Mouse (Mus musculus): ENCODE results near the gene Lars2.
A peak's percentile ranks its signal among the peaks of the same experiment; 100 is the strongest.

Lars2 gene

DNA sequence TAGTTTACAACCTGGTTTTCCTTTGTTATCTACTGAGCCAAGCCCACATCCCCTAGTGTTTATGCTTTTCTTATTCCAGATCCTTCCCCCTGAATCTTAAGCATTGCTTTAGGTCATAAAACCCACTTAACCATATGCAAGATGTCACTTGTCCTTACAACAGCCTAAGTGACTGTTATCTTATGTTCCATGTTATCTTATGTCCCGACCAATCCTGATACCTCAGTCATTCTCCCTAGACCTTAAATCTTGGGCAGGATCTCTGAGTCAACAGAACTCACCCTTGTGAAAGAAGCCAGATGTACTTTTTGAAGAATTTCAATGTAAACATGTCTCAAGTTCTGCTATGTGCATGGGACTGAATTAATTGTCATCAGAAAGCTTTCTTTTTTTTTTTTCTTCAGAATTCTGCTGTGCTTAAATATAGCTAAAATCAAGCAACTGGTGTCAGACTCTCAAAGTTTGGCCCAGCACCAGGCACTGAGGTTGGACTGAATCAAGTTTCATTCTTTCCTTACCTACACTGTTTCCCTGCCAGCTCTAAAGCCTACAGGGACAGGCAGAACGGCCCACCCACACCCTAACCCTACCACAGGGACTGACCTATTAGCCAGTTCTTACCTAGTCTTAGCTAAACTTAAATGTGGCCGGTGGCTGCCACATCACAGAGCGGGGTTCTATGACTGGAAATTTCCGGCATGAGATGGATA lies 24.6 kb downstream of the Lars2 start:
- DNase-seq (ENCODE audit: low spot score in 2 of 2), result no peak

DNA sequence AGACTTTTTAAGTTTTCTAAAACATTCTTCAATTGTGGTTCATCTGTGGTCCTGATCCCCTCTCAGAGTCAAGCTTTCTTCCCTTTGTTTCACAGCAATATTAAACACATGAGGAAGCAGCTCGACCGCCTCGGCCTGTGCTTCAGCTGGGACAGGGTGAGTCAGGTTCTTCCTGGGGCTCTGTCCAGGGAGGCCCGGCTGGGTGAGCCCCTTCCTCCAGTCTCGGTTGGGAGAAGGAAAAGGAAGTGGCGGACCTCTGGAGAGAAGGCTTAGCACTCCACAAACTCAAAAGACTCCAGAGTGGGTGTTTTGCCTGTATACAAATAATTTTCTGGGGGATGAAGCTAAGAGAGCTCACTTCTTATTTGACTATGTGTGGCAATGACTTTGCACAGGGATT lies 28.1 kb downstream of the Lars2 start:
- no peak for DNase-seq (ENCODE audit: low spot score in 2 of 2)

DNA sequence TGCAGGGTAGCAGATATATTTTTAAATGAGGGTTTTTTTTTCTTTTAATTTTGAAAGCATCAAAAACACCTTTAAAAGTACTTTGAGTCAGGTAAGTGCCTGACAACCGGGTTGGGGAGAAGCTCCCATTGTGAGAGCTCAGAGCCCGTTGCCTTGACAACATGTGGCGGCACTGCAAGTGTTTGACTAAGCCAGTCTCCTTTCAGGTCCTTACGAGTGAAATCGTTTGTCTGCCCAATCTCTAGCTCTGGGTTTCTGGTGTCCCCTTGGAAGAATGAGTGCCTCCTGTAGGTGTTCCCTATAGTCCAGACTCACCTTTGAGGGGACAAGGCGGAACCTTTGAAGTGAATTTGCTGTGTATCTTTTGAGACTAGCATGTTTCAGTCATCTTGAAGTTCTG lies 31.0 kb downstream of the Lars2 start:
- DNase-seq (ENCODE audit: low spot score in 2 of 2), result no peak

DNA sequence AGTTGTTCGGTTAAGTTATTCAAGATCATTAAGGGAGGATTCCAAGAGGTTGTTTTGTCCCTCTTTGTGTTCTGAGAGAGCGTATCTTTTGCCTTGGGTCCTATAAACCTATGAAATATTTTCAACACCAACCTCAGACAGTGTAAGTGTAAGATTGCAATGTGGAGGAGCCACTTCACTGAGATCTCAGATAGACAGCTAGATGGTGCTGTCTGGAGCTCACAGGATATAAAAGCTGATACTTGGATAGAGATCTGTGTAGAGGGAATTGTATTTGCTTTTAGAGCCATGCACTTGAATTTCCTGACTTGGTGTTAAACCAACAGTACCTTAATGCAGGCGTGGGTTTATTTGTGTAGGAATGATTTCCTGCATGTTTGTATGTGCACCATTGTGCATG lies 35.5 kb downstream of the Lars2 start:
- no peak for DNase-seq (ENCODE audit: low spot score in 2 of 2)

DNA sequence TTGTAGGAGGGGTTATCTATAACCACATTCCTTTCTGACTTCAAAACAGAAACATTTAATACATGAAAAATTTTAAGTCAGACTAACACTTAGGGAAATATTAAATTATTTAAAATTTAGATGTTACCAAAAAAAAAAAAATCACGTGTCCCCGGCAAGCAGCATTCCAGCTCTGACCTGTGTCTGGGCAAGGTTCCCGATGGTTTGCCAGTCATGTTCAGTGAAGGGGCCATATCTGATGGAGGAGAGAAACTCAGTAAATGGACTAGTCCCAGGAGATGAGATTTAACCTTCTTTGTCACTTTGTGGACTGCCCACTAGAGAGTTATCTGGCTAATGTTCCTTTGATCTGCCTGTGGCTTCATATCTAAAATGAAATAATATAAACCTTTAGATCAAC lies 36.3 kb downstream of the Lars2 start:
- no peak for DNase-seq (ENCODE audit: low spot score in 2 of 2)

DNA sequence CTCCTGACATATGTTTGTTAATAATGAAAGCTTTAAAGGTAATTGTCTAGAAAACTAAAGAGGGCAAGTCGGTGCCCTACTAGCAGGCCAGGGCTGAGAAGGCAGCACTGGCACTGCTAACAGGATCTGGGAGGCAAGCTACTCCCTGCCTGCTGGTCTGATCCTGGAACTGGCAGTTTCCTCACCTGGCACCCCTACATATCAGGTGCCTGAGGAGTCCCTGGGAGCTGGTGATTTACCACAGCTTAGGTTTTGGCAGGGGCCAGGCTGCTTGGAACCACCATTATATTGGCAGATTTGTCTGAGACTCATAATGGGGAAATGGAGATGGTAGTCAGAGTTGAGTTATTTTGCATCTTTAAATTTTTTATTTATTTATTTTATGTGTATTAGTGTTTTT lies 38.5 kb downstream of the Lars2 start:
- no peak for DNase-seq (ENCODE audit: low spot score in 2 of 2)

DNA sequence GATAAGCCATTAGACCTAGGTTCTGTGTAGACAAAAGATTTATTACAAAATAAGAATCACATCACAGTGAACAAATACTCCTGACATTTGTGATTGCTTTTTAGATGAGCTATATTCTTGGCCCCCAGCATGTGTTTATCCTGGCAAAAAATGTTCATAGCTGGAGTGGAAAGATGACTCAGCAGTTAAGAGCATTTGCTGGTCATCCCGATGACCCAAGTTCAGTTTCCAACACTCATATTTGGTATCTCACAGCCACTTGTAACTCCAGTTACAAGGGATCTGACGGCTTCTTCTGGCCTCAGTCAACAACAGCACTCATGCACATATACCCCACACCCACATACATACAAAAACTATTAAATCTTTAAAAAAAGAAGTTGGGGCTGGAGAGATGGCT lies 42.0 kb downstream of the Lars2 start:
- DNase-seq (ENCODE audit: low spot score in 2 of 2), result no peak

DNA sequence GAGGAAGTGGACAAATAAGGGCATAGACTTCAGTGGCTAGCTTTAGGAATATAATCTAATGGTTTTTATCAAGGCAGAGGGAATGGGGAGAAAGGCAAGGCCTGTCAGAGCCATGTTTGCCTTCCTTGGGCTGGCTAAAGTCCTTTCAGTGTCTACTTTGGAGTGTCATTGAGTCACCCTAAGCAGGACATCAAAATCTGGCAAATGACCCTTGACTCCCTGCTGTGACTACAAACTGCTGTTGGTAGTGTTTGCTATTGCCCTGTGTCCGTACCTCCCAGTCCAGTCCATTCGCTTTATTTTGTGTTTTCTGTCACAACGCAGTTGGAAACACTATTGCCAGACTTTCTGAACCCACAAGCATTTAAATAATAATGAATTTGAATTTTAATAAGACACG lies 63.1 kb downstream of the Lars2 start:
- DNase-seq (ENCODE audit: low spot score in 2 of 2), result no peak

DNA sequence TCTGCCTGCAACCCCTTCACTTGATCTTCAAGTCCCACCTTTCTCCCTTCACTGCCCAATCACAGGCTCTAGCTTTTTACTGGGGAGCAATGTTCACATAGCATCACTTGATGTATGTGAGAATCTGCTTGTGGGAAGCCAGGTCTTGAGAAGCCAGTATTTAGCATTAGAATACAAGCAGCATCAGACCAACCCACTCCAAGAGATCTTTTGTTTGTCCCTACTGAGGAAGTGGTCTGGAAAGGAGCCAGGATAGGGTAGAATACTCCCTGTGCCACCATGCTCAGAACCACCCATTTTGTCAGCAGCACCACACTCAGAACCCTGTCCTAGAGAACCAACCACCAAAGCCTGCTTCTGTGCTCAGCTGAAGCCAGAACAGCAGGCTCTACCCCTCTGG lies 64.2 kb downstream of the Lars2 start:
- DNase-seq (ENCODE audit: low spot score in 2 of 2), result no peak

DNA sequence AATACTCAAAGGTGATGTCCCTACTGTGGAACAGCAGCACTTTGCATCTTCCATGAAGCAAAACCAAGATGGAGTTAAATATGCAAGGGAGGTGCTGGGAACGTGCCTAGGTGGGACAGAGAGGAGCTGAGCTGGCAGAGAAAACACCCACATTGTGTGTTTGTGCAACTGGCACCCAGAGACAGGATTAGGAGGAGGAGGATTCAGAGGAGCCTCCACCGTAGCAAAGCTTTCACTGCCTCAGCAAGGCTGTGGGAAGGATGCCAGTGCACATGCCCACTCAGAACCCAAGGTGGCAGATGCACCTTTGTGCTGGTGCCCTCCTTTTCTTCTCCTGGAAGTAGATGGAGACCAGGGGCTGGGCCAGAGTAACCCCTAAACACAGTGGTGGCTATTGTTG lies 71.5 kb downstream of the Lars2 start:
- no peak for DNase-seq (ENCODE audit: low spot score in 2 of 2)

DNA sequence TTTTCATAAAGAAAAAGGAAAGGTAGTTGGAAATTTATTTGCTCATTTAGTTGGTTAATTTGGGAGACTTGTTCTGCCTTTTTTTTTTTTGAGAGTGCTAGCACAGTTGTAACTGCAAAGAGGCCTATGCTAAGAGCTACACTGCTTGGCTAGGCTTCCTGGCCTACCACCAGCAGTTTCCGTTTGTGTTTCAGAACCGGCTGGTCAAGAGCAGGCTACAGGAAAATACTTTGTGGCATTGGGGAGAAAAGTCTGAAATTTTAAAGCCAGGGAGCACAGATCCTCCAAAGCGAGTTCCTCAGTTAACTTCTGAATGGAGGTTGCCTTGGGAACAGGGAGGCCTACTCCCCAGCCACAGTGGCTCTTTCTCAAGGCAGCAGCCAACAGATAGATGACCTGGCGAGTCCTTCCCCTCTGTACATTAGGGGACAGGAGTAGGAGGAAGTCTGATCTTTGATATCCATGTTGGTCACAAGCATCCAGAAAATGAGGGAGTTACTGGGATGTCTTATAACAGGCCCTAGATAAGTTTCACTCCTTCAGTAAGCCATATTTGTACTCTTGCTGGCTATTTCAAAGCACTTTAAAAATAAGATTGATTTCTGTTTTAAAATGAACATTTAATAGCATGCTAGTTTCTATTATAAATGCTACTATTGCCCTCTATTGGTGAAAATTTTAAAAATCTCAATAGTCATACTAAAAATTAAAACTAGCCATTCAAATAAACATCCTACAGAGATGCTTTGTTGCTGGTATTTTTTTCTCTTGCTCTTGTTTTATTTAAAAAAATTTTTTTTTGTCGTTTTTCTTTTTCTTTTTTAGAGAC lies 73.7 kb downstream of the Lars2 start:
- no peak for DNase-seq (ENCODE audit: low spot score in 2 of 2)

DNA sequence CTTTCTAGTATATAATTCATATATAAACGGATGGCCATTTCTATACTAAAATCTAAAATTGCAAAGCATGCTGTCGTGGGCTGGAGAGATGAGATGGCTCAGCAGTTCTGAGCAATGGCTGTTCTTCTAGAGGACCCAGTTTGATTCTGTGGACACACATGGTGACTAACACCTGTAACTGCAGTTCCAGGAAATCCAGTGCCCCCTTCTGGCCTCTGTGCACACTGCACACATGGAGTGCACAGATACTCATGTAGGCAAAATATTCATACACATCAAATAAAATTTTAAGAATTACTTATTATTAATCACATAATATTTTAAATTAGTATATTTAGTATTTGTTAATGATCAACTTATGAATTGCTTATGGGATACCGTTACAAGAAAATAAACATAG lies 80.4 kb downstream of the Lars2 start:
- peak; percentile 21 to 49 for DNase-seq (ENCODE audit: low spot score in 2 of 2)

DNA sequence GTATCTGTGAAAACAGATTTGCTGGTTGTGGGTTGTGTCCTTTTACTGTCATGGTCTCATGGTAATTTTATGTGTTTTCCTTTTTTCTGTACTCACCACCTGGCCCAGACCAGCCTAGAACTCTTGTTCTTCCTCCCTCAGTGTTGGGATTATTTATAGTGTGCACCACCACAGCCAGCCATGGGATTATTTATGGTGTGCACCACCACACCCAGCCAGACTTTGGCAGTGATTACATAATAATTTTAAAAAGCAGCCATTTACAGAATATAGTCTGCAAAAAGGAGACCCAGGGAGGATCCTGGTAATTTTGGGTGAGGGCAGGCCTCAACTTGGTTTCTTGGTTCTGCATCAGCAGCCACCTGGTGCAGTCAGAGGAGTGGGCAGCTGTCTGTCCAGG lies 81.9 kb downstream of the Lars2 start:
- DNase-seq (ENCODE audit: low spot score in 2 of 2), result no peak

DNA sequence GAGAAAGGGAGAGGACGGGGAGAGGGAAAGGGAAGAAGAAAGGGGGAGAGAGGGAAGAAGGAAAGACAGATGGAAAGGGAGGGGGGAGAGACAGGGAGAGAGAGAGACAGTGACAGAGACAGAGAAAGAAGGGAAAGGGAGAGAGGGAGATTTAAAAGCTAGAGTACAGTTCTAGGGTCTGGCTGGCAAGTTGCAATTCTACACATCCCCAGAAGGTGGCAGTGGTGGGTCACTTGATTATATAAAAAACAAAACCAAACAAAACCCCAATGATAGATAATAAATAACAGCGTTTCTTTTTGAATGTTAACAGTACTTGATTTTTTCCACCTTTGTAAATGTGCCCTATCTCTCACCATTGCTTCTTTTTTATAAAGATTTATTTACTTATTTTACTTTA lies 83.4 kb downstream of the Lars2 start:
- peak; percentile 52 to 69 for DNase-seq (ENCODE audit: low spot score in 2 of 2)

DNA sequence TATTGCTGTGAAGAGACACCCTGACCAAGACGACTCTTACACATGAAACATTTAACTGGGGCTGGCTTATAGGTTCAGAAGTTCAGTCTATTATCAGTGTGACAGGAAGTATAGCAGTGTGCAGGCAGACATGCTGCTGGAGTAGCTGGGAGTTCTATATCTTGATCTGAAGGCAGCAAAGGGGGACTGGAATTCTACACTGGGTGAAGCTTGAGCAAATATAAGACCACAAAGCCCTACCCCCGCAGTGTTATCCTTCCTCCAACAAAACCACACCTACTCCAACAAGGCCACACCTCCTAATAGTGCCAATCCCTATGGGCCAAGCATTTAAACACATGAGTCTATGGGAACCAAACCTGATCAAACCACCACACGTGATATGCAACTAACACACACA lies 85.0 kb downstream of the Lars2 start:
- DNase-seq (ENCODE audit: low spot score in 2 of 2), result no peak

DNA sequence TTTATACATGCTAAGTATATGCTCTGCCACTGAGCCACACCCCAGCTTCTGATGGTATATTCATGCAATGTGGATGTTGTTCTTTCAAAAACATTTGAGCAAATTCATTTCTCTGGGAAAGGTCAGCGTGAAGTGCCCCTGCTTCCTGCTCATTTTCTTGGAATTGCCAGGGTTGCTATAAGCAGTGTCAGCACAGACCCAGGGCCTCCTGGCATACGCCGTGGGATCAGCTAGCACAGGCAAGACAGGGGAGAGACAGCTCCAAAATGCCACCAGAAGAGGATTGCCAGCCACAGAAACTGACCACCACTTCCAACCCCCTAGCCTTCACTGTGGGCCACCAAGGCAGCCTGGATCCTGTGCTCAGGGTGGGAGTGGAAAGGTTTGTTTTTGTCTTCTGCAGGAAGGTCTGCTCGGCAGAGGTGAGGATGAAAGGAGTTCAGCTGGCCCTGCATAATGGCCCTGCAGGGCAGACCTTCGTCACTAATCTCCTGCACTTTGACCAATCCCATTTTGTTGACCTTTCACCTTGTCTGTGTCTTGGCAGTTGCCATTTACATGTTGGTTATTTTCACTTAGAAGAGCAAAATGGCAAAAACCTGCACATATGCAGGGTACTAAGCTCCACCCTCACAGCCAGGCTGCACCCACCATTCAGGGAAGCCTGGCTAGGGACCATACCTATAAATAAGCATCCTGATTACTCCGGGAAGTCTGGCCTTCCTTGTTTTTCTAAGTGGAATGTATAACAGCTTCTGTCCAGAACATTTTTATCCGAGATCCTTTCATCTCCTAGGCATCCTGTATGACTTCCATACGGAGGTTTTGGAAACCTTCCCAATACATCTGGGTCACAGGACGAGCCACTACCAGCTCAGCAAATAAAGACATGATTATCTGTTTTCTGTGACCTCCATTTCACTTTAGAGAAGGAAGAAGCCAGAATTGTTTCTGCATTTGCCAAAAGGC lies 90.2 kb downstream of the Lars2 start:
- no peak for DNase-seq (ENCODE audit: low spot score in 2 of 2)

DNA sequence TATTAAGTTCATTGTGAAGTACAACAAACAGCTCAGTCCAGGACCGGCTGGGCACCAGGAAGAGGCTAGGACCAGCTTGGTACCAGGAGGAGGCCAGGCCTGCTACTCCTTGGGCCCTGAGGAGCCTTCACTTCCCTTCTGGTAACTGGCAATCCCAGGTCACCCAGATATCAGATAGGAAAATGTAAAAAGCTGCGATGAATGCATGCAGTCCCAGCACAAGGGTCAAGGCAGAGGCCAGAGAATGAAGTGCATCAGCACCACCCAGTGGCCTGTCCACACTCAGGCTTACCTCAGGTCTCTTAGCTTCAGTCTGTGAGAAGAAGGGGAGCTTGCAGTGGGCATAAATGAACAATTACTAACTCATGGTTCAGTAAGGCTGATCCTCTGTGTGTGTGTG lies 90.9 kb downstream of the Lars2 start:
- DNase-seq (ENCODE audit: low spot score in 2 of 2), result no peak

DNA sequence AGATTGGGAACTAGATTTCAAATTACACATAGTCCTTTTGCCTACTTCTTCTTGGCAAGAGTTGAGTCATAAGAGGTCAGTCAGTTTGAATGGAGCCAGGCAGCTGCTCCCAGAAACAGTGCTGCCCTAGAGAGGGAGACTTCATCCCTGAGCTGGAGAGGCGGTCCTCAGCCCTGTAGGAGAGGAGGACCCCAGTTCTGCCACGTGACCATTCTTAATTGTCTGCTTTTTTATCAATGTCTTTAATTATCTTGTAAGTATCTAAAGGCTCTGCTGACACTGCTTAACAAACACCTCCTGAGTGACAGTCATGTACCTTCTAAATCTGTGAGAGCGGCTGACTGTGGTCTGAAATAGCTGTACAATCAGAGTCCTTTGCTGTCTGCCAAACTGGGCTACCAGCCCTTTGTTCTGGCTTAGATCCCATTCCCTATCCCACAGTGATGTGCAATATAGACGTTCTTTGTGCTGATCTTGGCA lies 100.5 kb downstream of the Lars2 start:
- DNase-seq (ENCODE audit: low spot score in 2 of 2), result no peak

DNA sequence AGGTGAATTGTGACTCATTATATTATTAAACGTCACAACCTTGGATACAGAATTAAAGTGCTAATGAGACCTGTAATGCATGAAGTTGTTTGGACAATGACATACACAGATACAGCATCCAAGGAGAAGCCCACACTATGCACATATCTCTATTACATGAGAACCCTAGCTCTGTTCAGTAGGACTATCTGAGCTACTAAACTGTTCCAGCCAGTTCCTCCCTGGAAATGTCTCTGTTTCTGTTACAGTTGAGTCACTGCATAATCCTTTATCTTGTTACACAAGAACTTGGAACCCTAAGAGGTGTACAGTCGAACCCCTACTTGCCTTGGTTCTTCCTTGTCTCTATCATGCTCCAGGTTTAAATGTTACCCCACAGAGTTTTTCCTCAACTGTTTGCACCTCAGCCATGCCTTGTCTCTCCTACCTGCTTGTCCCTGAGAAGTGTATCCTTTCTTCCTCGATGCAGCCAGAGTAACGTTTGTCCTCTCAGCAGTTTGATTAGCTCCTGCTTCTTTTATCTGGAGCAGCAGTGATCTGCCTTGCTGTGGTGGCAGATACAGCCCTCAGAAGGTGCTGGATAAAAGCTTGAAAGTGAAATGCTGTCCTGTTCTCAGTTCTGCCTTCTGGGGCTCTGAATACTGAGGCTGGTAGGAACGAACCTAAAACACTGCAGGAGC lies 101.8 kb downstream of the Lars2 start:
- DNase-seq (ENCODE audit: low spot score in 2 of 2), result no peak

DNA sequence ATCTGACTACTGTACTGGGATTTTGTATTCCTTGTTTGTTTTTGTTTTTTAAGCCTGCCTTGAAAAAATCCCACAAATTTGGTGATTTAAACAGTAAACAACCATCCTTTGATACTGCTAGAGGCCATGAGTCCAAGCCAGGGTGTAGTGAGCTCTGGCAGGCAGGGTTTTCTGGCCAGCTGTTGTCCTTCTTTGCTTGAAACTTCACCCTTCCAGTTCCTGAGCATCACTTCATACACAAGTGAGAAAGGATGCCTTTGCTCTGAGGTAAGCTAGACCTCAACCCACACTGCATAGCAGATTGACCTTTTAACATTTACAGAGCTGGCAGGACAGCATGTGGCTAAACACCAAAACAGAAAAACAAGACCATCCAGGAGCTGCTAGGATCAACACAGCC lies 102.4 kb downstream of the Lars2 start:
- no peak for DNase-seq (ENCODE audit: low spot score in 2 of 2)

DNA sequence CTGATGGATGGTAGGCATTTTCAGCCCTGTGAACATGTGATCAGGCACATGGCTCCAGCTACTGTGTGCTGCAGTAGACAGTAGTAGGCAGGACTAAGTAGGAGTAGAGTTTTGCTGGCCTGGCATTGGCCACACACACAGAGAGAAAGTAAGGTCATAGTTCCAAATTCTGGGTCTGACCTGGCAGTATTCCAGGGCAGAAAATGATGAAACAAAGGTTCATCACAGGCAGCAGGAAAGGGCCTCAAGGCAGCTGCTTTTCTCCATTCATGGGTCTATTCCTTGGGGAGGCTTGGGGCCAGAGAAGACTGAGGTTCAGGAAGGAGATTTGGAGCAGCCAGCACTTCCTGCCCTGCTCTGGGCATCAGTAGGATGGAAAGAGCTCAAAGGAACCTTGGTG lies 106.7 kb downstream of the Lars2 start:
- DNase-seq (ENCODE audit: low spot score in 2 of 2), result no peak

DNA sequence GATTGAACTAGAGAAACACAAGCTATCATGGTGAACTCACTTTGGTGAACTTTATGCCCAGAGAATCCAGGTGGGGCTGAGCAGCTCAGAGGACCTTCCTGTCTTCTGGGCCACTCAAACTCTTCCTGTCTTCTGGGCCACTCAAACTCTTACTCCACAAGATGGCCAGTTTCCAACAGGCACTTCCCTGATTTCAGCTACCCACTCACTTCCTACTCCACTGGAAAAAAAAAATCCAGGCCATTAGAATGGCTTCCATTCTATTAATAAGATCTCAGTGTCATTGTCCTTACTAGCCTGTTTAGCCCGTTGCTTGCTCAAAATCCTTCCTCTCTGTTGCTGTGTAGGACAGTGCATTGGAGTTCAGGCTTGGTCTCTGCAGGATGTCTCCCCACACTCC lies 108.8 kb downstream of the Lars2 start:
- DNase-seq (ENCODE audit: low spot score in 2 of 2), result no peak
